Mouse (Mus musculus): ENCODE measurements around the gene Slc39a13. TPM values are rescaled to one million over a fixed set of nuclear protein-coding genes. Genes with fewer than 3 reads are reported as not detected.
"Not testable (repeated sequence)": the region's sequence is repeated elsewhere in the genome, so short reads cannot be mapped to it uniquely, and the experiment has no call there.

The Slc39a13 gene
- polyA plus RNA-seq, 1 experiment from 2014 or later = 18.9 TPM

- H3K4me1 ChIP-seq (ENCODE audit: control insufficient read depth, insufficient read depth, low read length) = no peaks in the 10 kb centered on the region
Observed at GRCm38 (mm10) chr2:91027391-91028214, 42.6 kb downstream of the Slc39a13 start.

GRCm38 (mm10) chr2:91026491-91026890 is 43.7 kb downstream of the Slc39a13 start:
- no peak overlapping the region for H3K9ac ChIP-seq (ENCODE audit: low read length)
- H3K9me3 ChIP-seq (ENCODE audit: control insufficient read depth, low read length) = no peaks in the 10 kb centered on the region
- DNase-seq (ENCODE audit: low spot score, missing footprints) (no peak), ATAC-seq (ENCODE audit: low FRiP score) (no peak)
- H3K4me1 ChIP-seq (ENCODE audit: control insufficient read depth, insufficient read depth, low read length) = no peaks in the 10 kb centered on the region
- no peaks in the 10 kb centered on the region for H3K36me3 ChIP-seq (ENCODE audit: control insufficient read depth, insufficient read depth, low read length)
- H3K4me3 ChIP-seq (ENCODE audit: low read depth, low read length) = no peak overlapping the region
- no peaks in the 10 kb centered on the region for H3K27me3 ChIP-seq (ENCODE audit: control insufficient read depth, insufficient read depth, low read length)
- no peak overlapping the region for H3K4me2 ChIP-seq
- no peak overlapping the region for H3K27ac ChIP-seq (ENCODE audit: low read depth, low read length)
- WGBS = 94% methylated on average over 1 of the region's 1 CpGs

More at GRCm38 (mm10) chr2:91027391-91028214, 42.6 kb downstream of the Slc39a13 start:
- no peaks in the 10 kb centered on the region for H3K27me3 ChIP-seq (ENCODE audit: control insufficient read depth, insufficient read depth, low read length)
- DNase-seq (ENCODE audit: low spot score, missing footprints) (no peak), ATAC-seq (ENCODE audit: low FRiP score) (no peak)
- H3K27ac ChIP-seq (ENCODE audit: low read depth, low read length) = no peak overlapping the region
- no peak overlapping the region for H3K9ac ChIP-seq (ENCODE audit: low read length)
- H3K4me2 ChIP-seq = no peak overlapping the region
- 84% methylated on average over 9 of the region's 9 CpGs for WGBS
- H3K4me3 ChIP-seq (ENCODE audit: low read depth, low read length) = no peak overlapping the region
- H3K9me3 ChIP-seq (ENCODE audit: control insufficient read depth, low read length) = no peaks in the 10 kb centered on the region
- H3K36me3 ChIP-seq (ENCODE audit: control insufficient read depth, insufficient read depth, low read length) = no peaks in the 10 kb centered on the region

- no peaks in the 10 kb centered on the region for H3K27me3 ChIP-seq (ENCODE audit: control insufficient read depth, insufficient read depth, low read length)
- H3K36me3 ChIP-seq (ENCODE audit: control insufficient read depth, insufficient read depth, low read length) = peaks cover 2% of the 10 kb centered on the region; the same call in 1 of the 2 replicates
- no peaks in the 10 kb centered on the region for H3K4me1 ChIP-seq (ENCODE audit: control insufficient read depth, insufficient read depth, low read length)
- DNase-seq (ENCODE audit: low spot score, missing footprints) (no peak), ATAC-seq (ENCODE audit: low FRiP score) (no peak)
- no peak overlapping the region for H3K4me3 ChIP-seq (ENCODE audit: low read depth, low read length)
- no peak overlapping the region for H3K4me2 ChIP-seq
- no peak overlapping the region for H3K27ac ChIP-seq (ENCODE audit: low read depth, low read length)
- H3K9ac ChIP-seq (ENCODE audit: low read length) = no peak overlapping the region
- WGBS = 97% methylated on average over 1 of the region's 1 CpGs
- no peaks in the 10 kb centered on the region for H3K9me3 ChIP-seq (ENCODE audit: control insufficient read depth, low read length)
Observed at GRCm38 (mm10) chr2:91025081-91025516, 45.1 kb downstream of the Slc39a13 start.

- ATAC-seq (ENCODE audit: low FRiP score) (no peak), DNase-seq (ENCODE audit: low spot score, missing footprints) (no peak)
- Histone ChIP-seq H3K4me3 (ENCODE audit: low read depth, low read length) (no peak overlapping the region), H3K27ac (ENCODE audit: low read depth, low read length) (no peak overlapping the region), H3K36me3 (ENCODE audit: control insufficient read depth, insufficient read depth, low read length) (peaks cover 4% of the 10 kb centered on the region; the same call in 1 of the 2 replicates), H3K9me3 (ENCODE audit: control insufficient read depth, low read length) (no peaks in the 10 kb centered on the region), H3K9ac (ENCODE audit: low read length) (no peak overlapping the region), H3K27me3 (ENCODE audit: control insufficient read depth, insufficient read depth, low read length) (no peaks in the 10 kb centered on the region), H3K4me2 (no peak overlapping the region), H3K4me1 (ENCODE audit: control insufficient read depth, insufficient read depth, low read length) (no peaks in the 10 kb centered on the region)
- 100% methylated on average over 1 of the region's 1 CpGs for WGBS
Observed at GRCm38 (mm10) chr2:91023956-91024355, 46.3 kb downstream of the Slc39a13 start.

- Histone ChIP-seq H3K9ac (ENCODE audit: low read length) (no peak overlapping the region), H3K36me3 (ENCODE audit: control insufficient read depth, insufficient read depth, low read length) (peaks cover 4% of the 10 kb centered on the region; the same call in 1 of the 2 replicates), H3K27ac (ENCODE audit: low read depth, low read length) (no peak overlapping the region), H3K4me1 (ENCODE audit: control insufficient read depth, insufficient read depth, low read length) (no peaks in the 10 kb centered on the region), H3K4me3 (ENCODE audit: low read depth, low read length) (no peak overlapping the region), H3K9me3 (ENCODE audit: control insufficient read depth, low read length) (no peaks in the 10 kb centered on the region), H3K4me2 (no peak overlapping the region), H3K27me3 (ENCODE audit: control insufficient read depth, insufficient read depth, low read length) (no peaks in the 10 kb centered on the region)
- DNase-seq (ENCODE audit: low spot score, missing footprints) = no peak
- ATAC-seq (ENCODE audit: low FRiP score) = no peak
- WGBS = 69% methylated on average over 2 of the region's 2 CpGs
Observed at GRCm38 (mm10) chr2:91023131-91023530, 47.1 kb downstream of the Slc39a13 start.

GRCm38 (mm10) chr2:91022266-91022665 is 48.0 kb downstream of the Slc39a13 start:
- H3K4me2 ChIP-seq; H3K9me3 ChIP-seq (ENCODE audit: control insufficient read depth, low read length); H3K36me3 ChIP-seq (ENCODE audit: control insufficient read depth, insufficient read depth, low read length); H3K4me3 ChIP-seq (ENCODE audit: low read depth, low read length); DNase-seq (ENCODE audit: low spot score, missing footprints); ATAC-seq (ENCODE audit: low FRiP score); H3K27me3 ChIP-seq (ENCODE audit: control insufficient read depth, insufficient read depth, low read length); H3K9ac ChIP-seq (ENCODE audit: low read length); H3K4me1 ChIP-seq (ENCODE audit: control insufficient read depth, insufficient read depth, low read length); H3K27ac ChIP-seq (ENCODE audit: low read depth, low read length): not testable (repeated sequence)
- 97% methylated on average over 7 of the region's 7 CpGs for WGBS

GRCm38 (mm10) chr2:91019911-91020310 is 50.3 kb downstream of the Slc39a13 start:
- DNase-seq (ENCODE audit: low spot score, missing footprints) (no peak), ATAC-seq (ENCODE audit: low FRiP score) (no peak)
- Histone ChIP-seq H3K4me1 (ENCODE audit: control insufficient read depth, insufficient read depth, low read length) (no peaks in the 10 kb centered on the region), H3K36me3 (ENCODE audit: control insufficient read depth, insufficient read depth, low read length) (peaks cover 7% of the 10 kb centered on the region; the same call in 1 of the 2 replicates), H3K27me3 (ENCODE audit: control insufficient read depth, insufficient read depth, low read length) (no peaks in the 10 kb centered on the region), H3K9ac (ENCODE audit: low read length) (no peak overlapping the region), H3K9me3 (ENCODE audit: control insufficient read depth, low read length) (no peaks in the 10 kb centered on the region), H3K4me3 (ENCODE audit: low read depth, low read length) (no peak overlapping the region), H3K27ac (ENCODE audit: low read depth, low read length) (no peak overlapping the region), H3K4me2 (no peak overlapping the region)
- WGBS = 91% methylated on average over 3 of the region's 3 CpGs

- Histone ChIP-seq H3K27ac (ENCODE audit: low read depth, low read length) (no peak overlapping the region), H3K4me1 (ENCODE audit: control insufficient read depth, insufficient read depth, low read length) (no peaks in the 10 kb centered on the region), H3K9ac (ENCODE audit: low read length) (no peak overlapping the region), H3K4me3 (ENCODE audit: low read depth, low read length) (no peak overlapping the region), H3K9me3 (ENCODE audit: control insufficient read depth, low read length) (no peaks in the 10 kb centered on the region), H3K36me3 (ENCODE audit: control insufficient read depth, insufficient read depth, low read length) (peaks cover 8% of the 10 kb centered on the region), H3K4me2 (no peak overlapping the region), H3K27me3 (ENCODE audit: control insufficient read depth, insufficient read depth, low read length) (no peaks in the 10 kb centered on the region)
- DNase-seq (ENCODE audit: low spot score, missing footprints) (no peak), ATAC-seq (ENCODE audit: low FRiP score) (no peak)
- whole genome bisulfite sequencing = 93% methylated on average over 8 of the region's 8 CpGs
Observed at GRCm38 (mm10) chr2:91018061-91018788, 52.0 kb downstream of the Slc39a13 start.

- Histone ChIP-seq H3K9ac (ENCODE audit: low read length) (no peak overlapping the region), H3K9me3 (ENCODE audit: control insufficient read depth, low read length) (no peaks in the 10 kb centered on the region), H3K4me3 (ENCODE audit: low read depth, low read length) (no peak overlapping the region), H3K4me1 (ENCODE audit: control insufficient read depth, insufficient read depth, low read length) (no peaks in the 10 kb centered on the region), H3K27me3 (ENCODE audit: control insufficient read depth, insufficient read depth, low read length) (no peaks in the 10 kb centered on the region), H3K36me3 (ENCODE audit: control insufficient read depth, insufficient read depth, low read length) (peaks cover 13% of the 10 kb centered on the region), H3K4me2 (no peak overlapping the region), H3K27ac (ENCODE audit: low read depth, low read length) (no peak overlapping the region)
- 83% methylated on average over 4 of the region's 4 CpGs for WGBS
- ATAC-seq (ENCODE audit: low FRiP score) (no peak), DNase-seq (ENCODE audit: low spot score, missing footprints) (no peak)
Observed at GRCm38 (mm10) chr2:91015386-91015785, 54.8 kb downstream of the Slc39a13 start.
